Mouse (Mus musculus) brain, embryonic 14.5 days (tissue): ENCODE measurements around the gene Mpdu1.

Experiments
- CTCF ChIP-seq: fragments of 200-500 bp; IDR thresholded peaks from 2 replicates; pipeline ENCODE4 v1.5.1; 2012; ENCODE audit warnings: inconsistent platforms, mild to moderate bottlenecking, moderate library complexity, borderline replicate concordance; ENCODE audit not compliant: insufficient read depth, insufficient read length; ENCODE audit errors: extremely low read depth
- POLR2A ChIP-seq: fragments of 200-500 bp; IDR thresholded peaks from 2 replicates; pipeline ENCODE4 v1.6.1; 2012; ENCODE audit warnings: mild to moderate bottlenecking, inconsistent platforms, borderline replicate concordance; ENCODE audit not compliant: poor library complexity, insufficient read depth, insufficient read length, severe bottlenecking; ENCODE audit errors: extremely low read depth

GRCm38 (mm10) chr11:69665961-69666664 lies 3.7 kb upstream of the Mpdu1 start, which contains the start of gene Cd68:
- no peak for TF ChIP-seq CTCF
- TF ChIP-seq POLR2A: no peak
